Mouse (Mus musculus): ENCODE measurements at regions not wholly inside any gene's neighbourhood (a gene's known extent, or its start where the extent isn't known, plus 50 kb on each side); places are given as distances from the start of the nearest gene placed in this dataset.

DNA sequence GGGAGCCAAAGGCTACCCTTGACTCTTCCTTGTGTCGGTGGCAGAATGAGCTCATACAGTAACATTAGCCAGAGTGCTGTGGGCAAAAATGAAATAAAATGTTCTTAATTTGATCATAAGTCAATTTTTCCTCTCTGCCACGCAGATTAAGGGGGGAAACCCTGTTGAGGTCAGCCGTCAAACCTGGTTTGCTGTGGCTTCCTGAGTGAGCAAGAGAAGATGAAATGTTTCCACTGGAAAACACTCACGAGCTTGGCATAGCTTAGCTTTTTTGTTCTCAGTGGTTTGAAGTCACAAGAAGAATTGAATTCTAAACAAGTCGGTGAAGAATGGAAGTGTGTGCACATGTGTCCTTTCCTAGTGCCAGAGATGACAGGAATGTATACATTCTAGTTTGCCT is 57.3 kb upstream of the 1700020N01Rik start:
- ATAC-seq (replicated peaks; ENCODE audit: insufficient number of reproducible peaks, low FRiP score, low TSS enrichment, poor library complexity, severe bottlenecking) = no peak

DNA sequence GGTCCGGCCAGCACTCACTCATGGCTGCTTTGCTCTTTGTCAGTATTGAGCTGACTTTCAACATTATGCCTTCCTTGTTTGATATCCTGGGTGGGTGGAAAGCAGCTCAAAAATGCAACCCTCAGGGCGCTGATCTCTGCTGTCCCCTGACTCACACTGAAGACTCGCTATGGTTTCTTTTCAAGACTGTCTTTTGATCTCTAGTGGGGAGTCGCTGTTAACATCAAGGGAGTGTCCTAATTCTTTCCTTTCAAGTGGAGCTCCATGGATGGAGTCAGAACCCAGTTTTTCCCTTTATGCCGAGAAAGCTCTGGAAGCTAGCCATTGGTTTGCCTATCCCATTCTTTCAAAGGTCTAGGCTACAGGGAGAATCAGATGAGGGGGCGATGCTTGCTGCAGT is 54.5 kb upstream of the 1700020N01Rik start:
- ATAC-seq (replicated peaks; ENCODE audit: insufficient number of reproducible peaks, low FRiP score, low TSS enrichment, poor library complexity, severe bottlenecking) = no peak
